Mouse (Mus musculus) layer of hippocampus, postnatal 10 days (tissue): ENCODE measurements around the gene Pdxdc1. TPM values are rescaled to one million over a fixed set of nuclear protein-coding genes. Genes with fewer than 3 reads are reported as not detected.
"Not testable (repeated sequence)": the region's sequence is repeated elsewhere in the genome, so short reads cannot be mapped to it uniquely, and the experiment has no call there.

Source experiments
- DNase-seq, 2 experiments: peaks; one replicate each; pipeline ENCODE4 v3.0.0; 2021; ENCODE audit warnings: low spot score in 2 of 2
- microRNA-seq, 2 experiments: library from miRNA; unstranded; fragments of <30 nt; microRNA quantifications; one replicate each; pipeline ENCODE4 v1.2.0; 2021
- total RNA-seq, 2 experiments: library from RNA; stranded (reverse); gene quantifications; 2 replicates each; pipeline ENCODE4 v1.2.3; 2021

Gene Pdxdc1
- total RNA-seq, 2 experiments from 2014 or later = 77.4 to 84.8 TPM

GRCm38 (mm10) chr16:13818560-13819393 lies 84.2 kb downstream of the Pdxdc1 start, which contains the start of gene Ntan1:
Gene Ntan1, plus strand, starts transcription at chr16:13818845.
- peak; percentile 92 to 95 for DNase-seq

- DNase-seq = no peak
These were observed 89.7 kb downstream of the Pdxdc1 start for GRCm38 (mm10) chr16:13813200-13813599.

- DNase-seq = no peak
These were observed 90.8 kb downstream of the Pdxdc1 start for GRCm38 (mm10) chr16:13812152-13812551.

- no peak for DNase-seq
These were observed 94.5 kb downstream of the Pdxdc1 start for GRCm38 (mm10) chr16:13808410-13808809.

GRCm38 (mm10) chr16:13807616-13808015 lies 95.3 kb downstream of the Pdxdc1 start:
- no peak for DNase-seq

- no peak for DNase-seq
These were observed 98.3 kb downstream of the Pdxdc1 start for GRCm38 (mm10) chr16:13804666-13805065.

GRCm38 (mm10) chr16:13801231-13801630 lies 101.7 kb downstream of the Pdxdc1 start:
- DNase-seq = no peak

GRCm38 (mm10) chr16:13796746-13797175 lies 106.2 kb downstream of the Pdxdc1 start:
- no peak for DNase-seq

GRCm38 (mm10) chr16:13793441-13793840 lies 109.5 kb downstream of the Pdxdc1 start:
- DNase-seq = not testable (repeated sequence)

GRCm38 (mm10) chr16:13785932-13786331 lies 117.0 kb downstream of the Pdxdc1 start:
- no peak for DNase-seq

Small RNA genes within 50 kb of the gene (microRNA-seq; reads per million reads assigned to microRNA genes)
- 0 reads per million in 2 experiments for gene Gm27734

Other genes starting within 250 kb of the Pdxdc1 start
- gene Parn, start 235.0 kb downstream of the Pdxdc1 start, total RNA-seq = 10 to 100 TPM; 30.9 to 33.0 TPM
- gene Bfar, start 231.3 kb downstream of the Pdxdc1 start, total RNA-seq = 10 to 100 TPM; 38.8 to 39.5 TPM
- 1 to 10 TPM; 4.2 to 4.8 TPM for gene 3110001I22Rik, start 231.2 kb downstream of the Pdxdc1 start, total RNA-seq
- not detected for gene Pla2g10, start 172.1 kb downstream of the Pdxdc1 start, total RNA-seq
- gene Rrn3, start 122.4 kb downstream of the Pdxdc1 start, total RNA-seq = 10 to 100 TPM; 44.8 to 46.5 TPM
- gene Ntan1, start 84.3 kb downstream of the Pdxdc1 start, total RNA-seq = 10 to 100 TPM; 91.3 to 94.8 TPM
- gene Mpv17l, start within 50 bp of the Pdxdc1 start, total RNA-seq = 10 to 100 TPM; 73.7 to 74.7 TPM
- gene 2900011O08Rik, start 83.5 kb upstream of the Pdxdc1 start, total RNA-seq = 100 to 1,000 TPM; 271 to 281 TPM
- 1 to 10 TPM; 1.4 to 1.7 TPM for gene Ifitm7, start 83.8 kb upstream of the Pdxdc1 start, total RNA-seq